Comparison of ENCODE assay signal across 9 mouse cellular contexts in genomic region chr17:56583071-56583470, GRCm38 (mm10). TPM values are rescaled to one million over a fixed set of nuclear protein-coding genes. Genes with fewer than 3 reads are reported as not detected.
DNase-seq lines count a peak whose midpoint lies in the region; ATAC-seq and TF ChIP-seq lines count a peak whose summit lies in the region.
"Had no signal": no experiment of that assay in that cellular context is flagged by ENCODE, and none has a peak within 500 bp of the region (broad histone marks: within the 10 kb centered on the region; RNA-seq: fewer than 3 reads in every experiment).

No protein-coding gene starts in this region.

- no peak for ATAC-seq in hindbrain, embryonic 16.5 days
- no peak for ATAC-seq in midbrain, embryonic 15.5 days (replicated peaks)
- no peak for ATAC-seq in activated CD4-positive, CD25-positive, alpha-beta regulatory T cell, adult 4 months

- H3K9ac ChIP-seq in hindbrain, embryonic 16.5 days (ENCODE audit: low read depth, low read length): peak overlapping the region; percentile 89
- peak overlapping the region; percentile 89; the same call in 1 of the 2 replicates for H3K9ac ChIP-seq in midbrain, embryonic 15.5 days

- H3K9me3 ChIP-seq in hindbrain, embryonic 16.5 days (ENCODE audit: control insufficient read depth, low read length): no peaks in the 10 kb centered on the region
- no peaks in the 10 kb centered on the region for H3K9me3 ChIP-seq in midbrain, embryonic 15.5 days

- WGBS in kidney, adult 2 months: 47% methylated on average over 1 of the region's 1 CpGs
- WGBS in bone marrow, adult 2 months: 59% methylated on average over 1 of the region's 1 CpGs
- 63% methylated on average over 1 of the region's 1 CpGs for WGBS in hindbrain, embryonic 16.5 days
- 71% methylated on average over 1 of the region's 1 CpGs for WGBS in midbrain, embryonic 15.5 days

- H3K4me2 ChIP-seq in hindbrain, embryonic 16.5 days (ENCODE audit: low read length): peak overlapping the region; percentile 96
- H3K4me2 ChIP-seq in midbrain, embryonic 15.5 days: peak overlapping the region; percentile 91

- H3K27me3 ChIP-seq in kidney, adult 2 months (replicated peaks; ENCODE audit: control insufficient read depth, insufficient read depth, low read length): no peaks in the 10 kb centered on the region
- H3K27me3 ChIP-seq in hindbrain, embryonic 16.5 days (replicated peaks; ENCODE audit: control insufficient read depth, insufficient read depth, low read length): no peaks in the 10 kb centered on the region
- no peaks in the 10 kb centered on the region for H3K27me3 ChIP-seq in midbrain, embryonic 15.5 days (replicated peaks)

- H3K36me3 ChIP-seq in kidney, adult 2 months (ENCODE audit: control insufficient read depth, insufficient read depth, low read length): no peaks in the 10 kb centered on the region; the same call in 1 of the 2 replicates
- peaks cover 22% of the 10 kb centered on the region for H3K36me3 ChIP-seq in hindbrain, embryonic 16.5 days (ENCODE audit: control insufficient read depth, insufficient read depth, low read length)
- peaks cover 39% of the 10 kb centered on the region for H3K36me3 ChIP-seq in midbrain, embryonic 15.5 days (replicated peaks)

- TF ChIP-seq CTCF in kidney, adult 2 months (conservative IDR thresholded peaks at IDR 0.05; ENCODE audit: insufficient read depth, insufficient read length, low read depth, low read length): no peak
- TF ChIP-seq CTCF in bone marrow, adult 2 months (IDR thresholded peaks at IDR 0.05; ENCODE audit: control insufficient read depth, insufficient read depth, low read length): no peak

- no peak for TF ChIP-seq POLR2A in kidney, adult 2 months (IDR thresholded peaks at IDR 0.05; ENCODE audit: low read depth, low read length)
- no peak for TF ChIP-seq POLR2A in bone marrow, adult 2 months (IDR thresholded peaks at IDR 0.05; ENCODE audit: borderline replicate concordance, control insufficient read depth, low read depth, low read length)

- no peak overlapping the region for H3K27ac ChIP-seq in kidney, adult 2 months (ENCODE audit: insufficient read depth, low read depth, low read length)
- peak overlapping the region; percentile 98 for H3K27ac ChIP-seq in bone marrow, adult 2 months (ENCODE audit: control insufficient read depth, insufficient read depth, low read depth, low read length, poor library complexity)
- no peak overlapping the region for H3K27ac ChIP-seq in hindbrain, embryonic 16.5 days (ENCODE audit: low read depth, low read length)
- H3K27ac ChIP-seq in midbrain, embryonic 15.5 days: 0 out of 2 replicates have a peak overlapping the region, but pooled peaks have one; percentile 98

- no peak for DNase-seq in kidney, adult 2 months
- no peak for DNase-seq in kidney, postnatal 14 days
- DNase-seq in right cerebral cortex, postnatal 25 days: no peak
- no peak for DNase-seq in thymus, adult 18-20 months
- DNase-seq: spleen, adult 18-20 months had no signal

- peaks cover 23% of the 10 kb centered on the region for H3K4me1 ChIP-seq in kidney, adult 2 months (ENCODE audit: control insufficient read depth, insufficient read depth, low read length)
- H3K4me1 ChIP-seq in bone marrow, adult 2 months (ENCODE audit: control insufficient read depth, insufficient read depth, low read length): peaks cover 5% of the 10 kb centered on the region; the same call in 1 of the 2 replicates
- H3K4me1 ChIP-seq in hindbrain, embryonic 16.5 days (ENCODE audit: control insufficient read depth, insufficient read depth, low read depth, low read length): peaks cover 45% of the 10 kb centered on the region
- peaks cover 57% of the 10 kb centered on the region for H3K4me1 ChIP-seq in midbrain, embryonic 15.5 days

- peak overlapping the region; percentile 98 for H3K4me3 ChIP-seq in kidney, adult 2 months (ENCODE audit: insufficient read depth, low read depth, low read length)
- peak overlapping the region; percentile 92 for H3K4me3 ChIP-seq in bone marrow, adult 2 months (replicated peaks; ENCODE audit: control insufficient read depth, low read depth, low read length)
- H3K4me3 ChIP-seq in hindbrain, embryonic 16.5 days (ENCODE audit: low read length): peak overlapping the region; percentile 86
- peak overlapping the region; percentile 87 for H3K4me3 ChIP-seq in midbrain, embryonic 15.5 days

RNA-seq across cellular contexts. Expression of gene Safb2, which starts 1.3 kb away (rescaled TPM):
- polyA plus RNA-seq in kidney, adult 2 months (2012; rRNA removed): 68.4 and 77.1 TPM in 2 replicates
- 251 and 400 TPM in 2 replicates for polyA plus RNA-seq in bone marrow, adult 2 months (2011; ENCODE audit: insufficient read depth, insufficient read length, low replicate concordance, missing spikeins)
- 56.7 and 66.1 TPM in 2 replicates for polyA plus RNA-seq in hindbrain, embryonic 16.5 days (2015; fragmentation: Nextera tagmentation; extraction: Ambion mirVana)
- polyA plus RNA-seq in midbrain, embryonic 15.5 days (2015; fragmentation: Nextera tagmentation; extraction: Ambion mirVana): 78.4 and 86.1 TPM in 2 replicates
- 10 to 100 TPM; 39.6 to 40.2 TPM for polyA plus RNA-seq in activated CD4-positive, CD25-positive, alpha-beta regulatory T cell, adult 4 months (2017; shearing (Covaris generic))

RNA-seq across cellular contexts. Expression of gene Safb, which starts 1.6 kb away (rescaled TPM):
- polyA plus RNA-seq in kidney, adult 2 months (2012; rRNA removed): 67.6 and 87.0 TPM in 2 replicates
- 94.9 and 178 TPM in 2 replicates for polyA plus RNA-seq in bone marrow, adult 2 months (2011; ENCODE audit: insufficient read depth, insufficient read length, low replicate concordance, missing spikeins)
- 95.5 and 109 TPM in 2 replicates for polyA plus RNA-seq in hindbrain, embryonic 16.5 days (2015; fragmentation: Nextera tagmentation; extraction: Ambion mirVana)
- 120 and 129 TPM in 2 replicates for polyA plus RNA-seq in midbrain, embryonic 15.5 days (2015; fragmentation: Nextera tagmentation; extraction: Ambion mirVana)
- 10 to 100 TPM; 34.0 to 45.4 TPM for polyA plus RNA-seq in activated CD4-positive, CD25-positive, alpha-beta regulatory T cell, adult 4 months (2017; shearing (Covaris generic))

RNA-seq across cellular contexts. Expression of gene 2410015M20Rik, which starts 26.5 kb away (rescaled TPM):
- 440 and 549 TPM in 2 replicates for polyA plus RNA-seq in kidney, adult 2 months (2012; rRNA removed)
- polyA plus RNA-seq in bone marrow, adult 2 months (2011; ENCODE audit: insufficient read depth, insufficient read length, low replicate concordance, missing spikeins): 44.0 and 94.1 TPM in 2 replicates
- 186 and 221 TPM in 2 replicates for polyA plus RNA-seq in hindbrain, embryonic 16.5 days (2015; fragmentation: Nextera tagmentation; extraction: Ambion mirVana)
- polyA plus RNA-seq in midbrain, embryonic 15.5 days (2015; fragmentation: Nextera tagmentation; extraction: Ambion mirVana): 169 and 175 TPM in 2 replicates
- polyA plus RNA-seq in activated CD4-positive, CD25-positive, alpha-beta regulatory T cell, adult 4 months (2017; shearing (Covaris generic)): 100 to 1,000 TPM; 272 to 317 TPM

RNA-seq across cellular contexts. Expression of gene Gm20219, which starts 28.9 kb away (rescaled TPM):
- polyA plus RNA-seq in kidney, adult 2 months (2012; rRNA removed): 1.7 and 2.1 TPM in 2 replicates
- 2.6 and 4.0 TPM in 2 replicates for polyA plus RNA-seq in bone marrow, adult 2 months (2011; ENCODE audit: insufficient read depth, insufficient read length, low replicate concordance, missing spikeins)
- polyA plus RNA-seq in hindbrain, embryonic 16.5 days (2015; fragmentation: Nextera tagmentation; extraction: Ambion mirVana): 0.95 and 1.1 TPM in 2 replicates
- 1.4 and 2.0 TPM in 2 replicates for polyA plus RNA-seq in midbrain, embryonic 15.5 days (2015; fragmentation: Nextera tagmentation; extraction: Ambion mirVana)
- 1 to 10 TPM; 1.4 to 2.4 TPM for polyA plus RNA-seq in activated CD4-positive, CD25-positive, alpha-beta regulatory T cell, adult 4 months (2017; shearing (Covaris generic))

RNA-seq across cellular contexts. Expression of gene Rpl36, which starts 30.1 kb away (rescaled TPM):
- 1,850 and 1,975 TPM in 2 replicates for polyA plus RNA-seq in kidney, adult 2 months (2012; rRNA removed)
- 407 and 414 TPM in 2 replicates for polyA plus RNA-seq in bone marrow, adult 2 months (2011; ENCODE audit: insufficient read depth, insufficient read length, low replicate concordance, missing spikeins)
- 823 and 876 TPM in 2 replicates for polyA plus RNA-seq in hindbrain, embryonic 16.5 days (2015; fragmentation: Nextera tagmentation; extraction: Ambion mirVana)
- polyA plus RNA-seq in midbrain, embryonic 15.5 days (2015; fragmentation: Nextera tagmentation; extraction: Ambion mirVana): 917 and 926 TPM in 2 replicates
- polyA plus RNA-seq in activated CD4-positive, CD25-positive, alpha-beta regulatory T cell, adult 4 months (2017; shearing (Covaris generic)): 1,000 to 10,000 TPM; 4,432 to 4,869 TPM

Comparison
In these comparisons a context has a peak if more than half of its experiments do, and no peak if none do; other contexts are left out.
1. H3K27ac ChIP-seq: peak in bone marrow, adult 2 months (single experiment) and midbrain, embryonic 15.5 days (single experiment); none in kidney, adult 2 months (single experiment) and hindbrain, embryonic 16.5 days (single experiment).
2. Peak in every context shown above with its lines, with median percentiles within 50 percentile points of each other: H3K4me3 ChIP-seq.